Mouse (Mus musculus) cerebellum, adult 2 months (tissue): ENCODE data around the gene Samd14. TPM values are rescaled to one million over a fixed set of nuclear protein-coding genes. Genes with fewer than 3 reads are reported as not detected.

Source experiments
- DNase-seq, 2 experiments: peaks; one replicate each; pipeline ENCODE4 v3.0.0; 2021
- H3K27ac ChIP-seq: fragments of 200-500 bp; 2 replicates; pipeline ENCODE4 v1.5.1; 2012; ENCODE audit warnings: low read length, control low read depth, inconsistent platforms; ENCODE audit not compliant: insufficient read depth
- H3K27me3 ChIP-seq: fragments of 200-500 bp; 2 replicates; pipeline ENCODE4 v1.6.1; 2012; ENCODE audit warnings: inconsistent platforms, mild to moderate bottlenecking, low read length, moderate library complexity; ENCODE audit not compliant: control insufficient read depth, insufficient read depth
- H3K4me1 ChIP-seq: fragments of 200-500 bp; 2 replicates; pipeline ENCODE4 v1.6.1; 2011; ENCODE audit warnings: low read length; ENCODE audit not compliant: control insufficient read depth, insufficient read depth
- H3K4me3 ChIP-seq: fragments of 200-500 bp; replicated peaks from 2 replicates; pipeline ENCODE3; 2011; ENCODE audit warnings: mild to moderate bottlenecking, low read depth, low read length, control low read depth; ENCODE audit not compliant: insufficient read depth
- CTCF ChIP-seq: fragments of 200-500 bp; IDR thresholded peaks from 2 replicates; pipeline ENCODE4 v1.5.1; 2011; ENCODE audit warnings: low read depth, mild to moderate bottlenecking, control low read depth, low read length, moderate library complexity, borderline replicate concordance; ENCODE audit not compliant: insufficient read depth
- POLR2A ChIP-seq: fragments of 200-500 bp; IDR thresholded peaks from 2 replicates; pipeline ENCODE4 v1.6.1; 2011; ENCODE audit warnings: low read length, control low read depth, borderline replicate concordance; ENCODE audit not compliant: insufficient read depth
- WGBS: fragments of 180-500 bp; shearing (Covaris S2); methylation state at CpG from one replicate; pipeline ENCODE4 v1.1.7; 2018; 5-methylcytosine and 5-hydroxymethylcytosine counted together
- polyA plus RNA-seq: library from polyadenylated mRNA; depleted of rRNA; stranded (reverse); fragments of >200 nt; gene quantifications from 2 replicates; pipeline ENCODE4 v1.2.3, GENCODE M21; 2012

Gene Samd14
- polyA plus RNA-seq, 1 experiment: 80.7 TPM

- H3K27me3 ChIP-seq: no peaks in the 10 kb centered on the region
- TF ChIP-seq CTCF (no peak), POLR2A (no peak)
- H3K4me3 ChIP-seq: no peak overlapping the region
- 0 out of 2 replicates have a peak, but pooled peaks cover 5% of the 10 kb centered on the region for H3K4me1 ChIP-seq
- H3K27ac ChIP-seq: no peak overlapping the region
- WGBS: 58% methylated on average over 5 of the region's 5 CpGs
- no peak for DNase-seq
These were observed 23.9 kb upstream of the Samd14 start for GRCm38 (mm10) chr11:94985822-94986221.

- H3K27ac ChIP-seq: no peak overlapping the region
- DNase-seq: no peak
- 72% methylated on average over 2 of the region's 2 CpGs for WGBS
- TF ChIP-seq POLR2A: no peak
- TF ChIP-seq CTCF: no peak
- 0 out of 2 replicates have a peak, but pooled peaks cover 5% of the 10 kb centered on the region for H3K4me1 ChIP-seq
- H3K4me3 ChIP-seq: no peak overlapping the region
- H3K27me3 ChIP-seq: no peaks in the 10 kb centered on the region
These were observed 23.2 kb upstream of the Samd14 start for GRCm38 (mm10) chr11:94986435-94986834.

- Histone ChIP-seq H3K27ac (no peak overlapping the region), H3K4me1 (0 out of 2 replicates have a peak, but pooled peaks cover 5% of the 10 kb centered on the region), H3K4me3 (no peak overlapping the region), H3K27me3 (no peaks in the 10 kb centered on the region)
- TF ChIP-seq CTCF: no peak
- no peak for TF ChIP-seq POLR2A
- 73% methylated on average over 6 of the region's 6 CpGs for WGBS
- no peak for DNase-seq
These were observed 22.3 kb upstream of the Samd14 start for GRCm38 (mm10) chr11:94987341-94987740.

- TF ChIP-seq POLR2A (no peak), CTCF (no peak)
- Histone ChIP-seq H3K4me3 (no peak overlapping the region), H3K27ac (no peak overlapping the region), H3K4me1 (0 out of 2 replicates have a peak, but pooled peaks cover 5% of the 10 kb centered on the region), H3K27me3 (no peaks in the 10 kb centered on the region)
- DNase-seq: peak in 1 of 2 experiments; percentile 23
- WGBS: 84% methylated on average over 8 of the region's 8 CpGs
These were observed 21.8 kb upstream of the Samd14 start for GRCm38 (mm10) chr11:94987851-94988250.

GRCm38 (mm10) chr11:94988780-94989561, 20.7 kb upstream of the Samd14 start:
- Histone ChIP-seq H3K4me1 (0 out of 2 replicates have a peak, but pooled peaks cover 5% of the 10 kb centered on the region), H3K27ac (peak overlapping the region; percentile 98), H3K27me3 (no peaks in the 10 kb centered on the region), H3K4me3 (peak overlapping the region; percentile 97)
- peak; percentile 37 to 43 for DNase-seq
- 14% methylated on average over 10 of the region's 10 CpGs for WGBS
- TF ChIP-seq POLR2A (no peak), CTCF (no peak)

- DNase-seq: peak; percentile 85 to 91
- H3K27me3 ChIP-seq: no peaks in the 10 kb centered on the region
- WGBS: 0% methylated on average over 12 of the region's 12 CpGs
- H3K4me1 ChIP-seq: 0 out of 2 replicates have a peak, but pooled peaks cover 5% of the 10 kb centered on the region
- peak overlapping the region; percentile 97 for H3K4me3 ChIP-seq
- TF ChIP-seq CTCF (no peak; the same call in 1 of the 2 replicates), POLR2A (peak; percentile 66)
- H3K27ac ChIP-seq: peak overlapping the region; percentile 98
These were observed 20.1 kb upstream of the Samd14 start for GRCm38 (mm10) chr11:94989562-94990017.

GRCm38 (mm10) chr11:94990102-94990748, 19.5 kb upstream of the Samd14 start:
- Histone ChIP-seq H3K27me3 (no peaks in the 10 kb centered on the region), H3K4me3 (peak overlapping the region; percentile 97), H3K4me1 (0 out of 2 replicates have a peak, but pooled peaks cover 9% of the 10 kb centered on the region), H3K27ac (peak overlapping the region; percentile 84)
- no peak for DNase-seq
- TF ChIP-seq CTCF: no peak
- no peak for TF ChIP-seq POLR2A
- 28% methylated on average over 6 of the region's 6 CpGs for WGBS
